Mouse (Mus musculus) fibroblast of lung, adult 2 months (primary cell): Measurements from ENCODE around the gene Apc2.
A peak's percentile ranks its signal among the peaks of the same experiment; 100 is the strongest.

Source experiments
- DNase-seq: peaks from one replicate; pipeline ENCODE4 v3.0.0-alpha.2; 2011; ENCODE audit warnings: low read depth

The Apc2 gene

GRCm38 (mm10) chr10:80262776-80263365 lies 32.9 kb upstream of the Apc2 start:
- no peak for DNase-seq

- peak; percentile 95 for DNase-seq
Observed at GRCm38 (mm10) chr10:80264341-80265148, 31.2 kb upstream of the Apc2 start.

- DNase-seq: no peak
Observed at GRCm38 (mm10) chr10:80265149-80265486, 30.7 kb upstream of the Apc2 start.

GRCm38 (mm10) chr10:80270099-80270498 lies 25.7 kb upstream of the Apc2 start:
- no peak for DNase-seq

- no peak for DNase-seq
Observed at GRCm38 (mm10) chr10:80270734-80271181, 25.0 kb upstream of the Apc2 start.

- no peak for DNase-seq
Observed at GRCm38 (mm10) chr10:80271186-80271843, 24.5 kb upstream of the Apc2 start.

GRCm38 (mm10) chr10:80271870-80272585 lies 23.7 kb upstream of the Apc2 start:
- DNase-seq: no peak

GRCm38 (mm10) chr10:80273847-80274246 lies 21.9 kb upstream of the Apc2 start:
- no peak for DNase-seq

- no peak for DNase-seq
Observed at GRCm38 (mm10) chr10:80276238-80276637, 19.5 kb upstream of the Apc2 start.

- DNase-seq: no peak
Observed at GRCm38 (mm10) chr10:80278390-80278789, 17.4 kb upstream of the Apc2 start.

GRCm38 (mm10) chr10:80279273-80279672 lies 16.5 kb upstream of the Apc2 start:
- no peak for DNase-seq

GRCm38 (mm10) chr10:80281304-80281703 lies 14.5 kb upstream of the Apc2 start:
- DNase-seq: no peak

- DNase-seq: no peak
Observed at GRCm38 (mm10) chr10:80281921-80282371, 13.8 kb upstream of the Apc2 start.

- DNase-seq: no peak
Observed at GRCm38 (mm10) chr10:80282481-80283441, 13.0 kb upstream of the Apc2 start.

- DNase-seq: no peak
Observed at GRCm38 (mm10) chr10:80285222-80286070, 10.3 kb upstream of the Apc2 start.

GRCm38 (mm10) chr10:80288097-80288496 lies 7.7 kb upstream of the Apc2 start:
- no peak for DNase-seq

GRCm38 (mm10) chr10:80288657-80289056 lies 7.1 kb upstream of the Apc2 start:
- DNase-seq: no peak

- DNase-seq: peak; percentile 92
Observed at GRCm38 (mm10) chr10:80292251-80293146, 3.3 kb upstream of the Apc2 start, which contains the start of gene Rps15. TSS of gene Rps15 (plus strand) at chr10:80292453.

GRCm38 (mm10) chr10:80293325-80293724 lies 2.5 kb upstream of the Apc2 start:
- DNase-seq: no peak
